Comparison of ENCODE assay signal across 9 mouse cellular contexts in the genomic region with DNA sequence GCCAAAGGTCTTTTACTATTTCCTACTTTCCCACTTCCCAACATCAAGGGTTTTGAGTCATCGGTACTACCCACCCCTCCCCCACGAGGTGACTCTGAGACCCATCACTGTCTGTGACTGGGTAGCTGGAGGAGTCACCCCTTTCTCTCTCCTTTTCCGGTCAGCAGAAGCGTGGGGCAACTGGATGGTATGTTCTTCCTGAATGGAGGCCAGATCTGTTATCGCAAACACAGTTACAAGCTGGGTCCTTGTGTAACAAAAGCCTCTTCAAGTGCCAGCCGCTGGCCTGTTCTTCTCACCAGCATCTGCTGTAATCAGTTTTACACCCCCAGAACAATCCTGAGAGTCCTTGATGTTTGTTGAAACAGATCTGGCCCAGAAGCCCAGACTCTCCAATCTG.
A peak's percentile ranks its signal among the peaks of the same experiment; 100 is the strongest.
DNase-seq lines count a peak whose midpoint lies in the region; ATAC-seq and TF ChIP-seq lines count a peak whose summit lies in the region.
"Had no signal": no experiment of that assay in that cellular context is flagged by ENCODE, and none has a peak within 500 bp of the region (broad histone marks: within the 10 kb centered on the region; RNA-seq: fewer than 3 reads in every experiment).

No protein-coding gene starts in this region.

- no peaks in the 10 kb centered on the region for H3K36me3 ChIP-seq in heart, embryonic 12.5 days
- H3K36me3 ChIP-seq in lung, embryonic 14.5 days (ENCODE audit: insufficient read depth) = peaks cover 7% of the 10 kb centered on the region; the same call in 1 of the 2 replicates
- H3K36me3 ChIP-seq: hindbrain, embryonic 13.5 days had no signal

- H3K27me3 ChIP-seq in heart, embryonic 12.5 days (replicated peaks) = peaks cover 35% of the 10 kb centered on the region
- no peaks in the 10 kb centered on the region for H3K27me3 ChIP-seq in lung, embryonic 14.5 days (ENCODE audit: insufficient read depth, low read length)

- H3K9me3 ChIP-seq in heart, embryonic 12.5 days (replicated peaks) = no peaks in the 10 kb centered on the region
- H3K9me3 ChIP-seq in lung, embryonic 14.5 days (ENCODE audit: low read depth, low read length) = no peaks in the 10 kb centered on the region
- H3K9me3 ChIP-seq: hindbrain, embryonic 13.5 days had no signal

- no peak for TF ChIP-seq CTCF in lung, embryonic 14.5 days (IDR thresholded peaks at IDR 0.05; ENCODE audit: low read depth)

- no peak overlapping the region; the same call in 1 of the 2 replicates for H3K27ac ChIP-seq in heart, embryonic 12.5 days (ENCODE audit: poor library complexity, severe bottlenecking)
- H3K27ac ChIP-seq in brown adipose tissue, adult 24 weeks (replicated peaks; ENCODE audit: low read depth, low read length) = 0 out of 2 replicates have a peak overlapping the region, but pooled peaks have one; percentile 15
- no peak overlapping the region for H3K27ac ChIP-seq in lung, embryonic 14.5 days (ENCODE audit: low read depth)

- 8% methylated on average over 6 of the region's 6 CpGs for WGBS in heart, embryonic 12.5 days
- 33% methylated on average over 6 of the region's 6 CpGs for WGBS in lung, embryonic 14.5 days

- H3K9ac ChIP-seq in heart, embryonic 12.5 days = peak overlapping the region; percentile 30; the same call in 1 of the 2 replicates
- no peak overlapping the region for H3K9ac ChIP-seq in lung, embryonic 14.5 days
- H3K9ac ChIP-seq: hindbrain, embryonic 13.5 days had no signal

- ATAC-seq in heart, embryonic 12.5 days (ENCODE audit: insufficient number of reproducible peaks, low FRiP score) = no peak
- ATAC-seq in lung, embryonic 14.5 days (ENCODE audit: insufficient read depth) = no peak

- H3K4me2 ChIP-seq in heart, embryonic 12.5 days = peak overlapping the region; percentile 90
- H3K4me2 ChIP-seq in lung, embryonic 14.5 days = peak overlapping the region; percentile 77; the same call in 1 of the 2 replicates

- no peak for DNase-seq in heart, postnatal 36 days
- peak; percentile 66 for DNase-seq in 3T3-L1 (ENCODE audit: low read depth, low spot score)
- no peak for DNase-seq in lung, embryonic 14.5 days
- DNase-seq in left cerebral cortex, postnatal 25 days (ENCODE audit: low spot score in 2 of 2) = no peak
- no peak for DNase-seq in Muller cell, postnatal 12 days (ENCODE audit: inconsistent ontology term)
- DNase-seq: cerebellum, postnatal 25 days had no signal

- intact Hi-C loops in heart, postnatal 36 days (cut with DNase I) = loop anchor here (2.0 kb wide), 1 partner anchor 89 kb away; no protein-coding TSS in a partner anchor
- intact Hi-C loops in left cerebral cortex, postnatal 25 days (cut with DNase I) = no loop called here

- H3K4me3 ChIP-seq in heart, embryonic 12.5 days = no peak overlapping the region
- H3K4me3 ChIP-seq in brown adipose tissue, adult 24 weeks (ENCODE audit: insufficient read depth, low read depth, low read length) = no peak overlapping the region
- no peak overlapping the region for H3K4me3 ChIP-seq in lung, embryonic 14.5 days (ENCODE audit: low read depth, low read length)
- H3K4me3 ChIP-seq: hindbrain, embryonic 13.5 days had no signal

- peaks cover 81% of the 10 kb centered on the region for H3K4me1 ChIP-seq in heart, embryonic 12.5 days (replicated peaks)
- H3K4me1 ChIP-seq in brown adipose tissue, adult 24 weeks (ENCODE audit: control insufficient read depth, insufficient read depth, insufficient read length, low read length) = peaks cover 42% of the 10 kb centered on the region
- peaks cover 37% of the 10 kb centered on the region for H3K4me1 ChIP-seq in lung, embryonic 14.5 days (ENCODE audit: insufficient read depth)
